Mouse (Mus musculus) cortical plate, adult 2 months (tissue): ENCODE measurements around the gene Rarres2.

Source experiments
- CTCF ChIP-seq: fragments of 200-500 bp; IDR thresholded peaks from 2 replicates; pipeline ENCODE4 v1.5.1; 2011; ENCODE audit warnings: mild to moderate bottlenecking, control low read depth, low read length; ENCODE audit not compliant: insufficient read depth; ENCODE audit errors: extremely low read depth
- POLR2A ChIP-seq: fragments of 200-500 bp; IDR thresholded peaks from 2 replicates; pipeline ENCODE4 v1.6.1; 2011; ENCODE audit warnings: mild to moderate bottlenecking, low read length, control low read depth; ENCODE audit not compliant: insufficient read depth; ENCODE audit errors: extremely low read depth

- TF ChIP-seq CTCF: no peak
- TF ChIP-seq POLR2A: no peak
Measured at GRCm38 (mm10) chr6:48565693-48566310, 6.8 kb downstream of the Rarres2 start.
